In genomic region chr1:152368311-152369088, GRCm38 (mm10) we compare ENCODE assay signal across 9 mouse cellular contexts. TPM values are rescaled to one million over a fixed set of nuclear protein-coding genes. Genes with fewer than 3 reads are reported as not detected.
DNase-seq lines count a peak whose midpoint lies in the region; ATAC-seq and TF ChIP-seq lines count a peak whose summit lies in the region.
"Had no signal": no experiment of that assay in that cellular context is flagged by ENCODE, and none has a peak within 500 bp of the region (broad histone marks: within the 10 kb centered on the region; RNA-seq: fewer than 3 reads in every experiment).

No protein-coding gene starts in this region.

- WGBS in forebrain, embryonic 14.5 days: 50% methylated on average over 13 of the region's 13 CpGs
- WGBS in forebrain, embryonic 11.5 days: 54% methylated on average over 13 of the region's 13 CpGs
- 51% methylated on average over 13 of the region's 13 CpGs for WGBS in midbrain, embryonic 11.5 days
- 55% methylated on average over 13 of the region's 13 CpGs for WGBS in midbrain, embryonic 10.5 days
- 43% methylated on average over 13 of the region's 13 CpGs for WGBS in stomach, postnatal 0 days

- H3K27me3 ChIP-seq in forebrain, embryonic 14.5 days (replicated peaks; ENCODE audit: control insufficient read depth, insufficient read depth, low read length): no peaks in the 10 kb centered on the region
- no peaks in the 10 kb centered on the region for H3K27me3 ChIP-seq in forebrain, embryonic 11.5 days (ENCODE audit: control insufficient read depth, insufficient read depth, low read length)
- H3K27me3 ChIP-seq in midbrain, embryonic 11.5 days (ENCODE audit: control insufficient read depth, insufficient read depth, low read length): no peaks in the 10 kb centered on the region
- H3K27me3 ChIP-seq in midbrain, embryonic 10.5 days (ENCODE audit: low read depth, poor library complexity, severe bottlenecking): no peaks in the 10 kb centered on the region
- H3K27me3 ChIP-seq in stomach, postnatal 0 days (ENCODE audit: control insufficient read depth, insufficient read depth, low read length): no peaks in the 10 kb centered on the region
- H3K27me3 ChIP-seq: liver, embryonic 15.5 days had no signal

- peak; percentile 45 for TF ChIP-seq CTCF in stomach, postnatal 0 days (IDR thresholded peaks at IDR 0.05; ENCODE audit: low read depth)

- peak; percentile 9 for DNase-seq in forebrain, embryonic 14.5 days (ENCODE audit: low spot score)
- no peak for DNase-seq in forebrain, embryonic 11.5 days (ENCODE audit: low spot score)
- DNase-seq in midbrain, embryonic 11.5 days (ENCODE audit: low spot score, missing footprints): no peak
- DNase-seq in midbrain, embryonic 10.5 days (ENCODE audit: low spot score): no peak
- DNase-seq in kidney, postnatal 14 days: peak; percentile 12
- DNase-seq in stomach, postnatal 0 days (ENCODE audit: low spot score): no peak
- no peak for DNase-seq in layer of hippocampus, adult 9-10 months (ENCODE audit: low spot score)
- DNase-seq in urinary bladder, postnatal 25 days (ENCODE audit: low spot score): no peak

- H3K4me2 ChIP-seq in forebrain, embryonic 14.5 days (ENCODE audit: low read length): no peak overlapping the region
- H3K4me2 ChIP-seq in forebrain, embryonic 11.5 days (ENCODE audit: low read depth, low read length, severe bottlenecking): no peak overlapping the region
- H3K4me2 ChIP-seq in midbrain, embryonic 11.5 days: no peak overlapping the region
- H3K4me2 ChIP-seq in stomach, postnatal 0 days (replicated peaks; ENCODE audit: low read depth): no peak overlapping the region
- H3K4me2 ChIP-seq: liver, embryonic 15.5 days had no signal

- no peaks in the 10 kb centered on the region for H3K9me3 ChIP-seq in forebrain, embryonic 14.5 days (replicated peaks; ENCODE audit: control insufficient read depth, low read length)
- H3K9me3 ChIP-seq in forebrain, embryonic 11.5 days (ENCODE audit: control insufficient read depth, low read length): no peaks in the 10 kb centered on the region
- no peaks in the 10 kb centered on the region for H3K9me3 ChIP-seq in midbrain, embryonic 11.5 days (ENCODE audit: control insufficient read depth, low read length)
- H3K9me3 ChIP-seq in midbrain, embryonic 10.5 days (replicated peaks): no peaks in the 10 kb centered on the region
- H3K9me3 ChIP-seq in stomach, postnatal 0 days (ENCODE audit: control insufficient read depth, low read length): no peaks in the 10 kb centered on the region
- H3K9me3 ChIP-seq: liver, embryonic 15.5 days had no signal

- H3K36me3 ChIP-seq in forebrain, embryonic 14.5 days (ENCODE audit: control insufficient read depth, insufficient read depth, low read length): no peaks in the 10 kb centered on the region
- H3K36me3 ChIP-seq in forebrain, embryonic 11.5 days (ENCODE audit: control insufficient read depth, insufficient read depth, low read length): no peaks in the 10 kb centered on the region
- no peaks in the 10 kb centered on the region for H3K36me3 ChIP-seq in midbrain, embryonic 11.5 days (ENCODE audit: control insufficient read depth, insufficient read depth, low read length)
- H3K36me3 ChIP-seq in midbrain, embryonic 10.5 days: peaks cover 3% of the 10 kb centered on the region
- no peaks in the 10 kb centered on the region; the same call in 1 of the 2 replicates for H3K36me3 ChIP-seq in stomach, postnatal 0 days (ENCODE audit: control insufficient read depth, insufficient read depth, low read length)

- H3K4me1 ChIP-seq in forebrain, embryonic 14.5 days (ENCODE audit: control insufficient read depth, insufficient read depth, low read length): no peaks in the 10 kb centered on the region
- H3K4me1 ChIP-seq in forebrain, embryonic 11.5 days (replicated peaks; ENCODE audit: control insufficient read depth, insufficient read depth, low read length): no peaks in the 10 kb centered on the region; the same call in 1 of the 2 replicates
- no peaks in the 10 kb centered on the region for H3K4me1 ChIP-seq in midbrain, embryonic 11.5 days (ENCODE audit: control insufficient read depth, insufficient read depth, low read length)
- H3K4me1 ChIP-seq in midbrain, embryonic 10.5 days: peaks cover 10% of the 10 kb centered on the region
- H3K4me1 ChIP-seq in stomach, postnatal 0 days (replicated peaks; ENCODE audit: control insufficient read depth, insufficient read depth): 0 out of 2 replicates have a peak, but pooled peaks cover 3% of the 10 kb centered on the region
- H3K4me1 ChIP-seq: liver, embryonic 15.5 days had no signal

- no peak for TF ChIP-seq EP300 in stomach, postnatal 0 days (optimal IDR thresholded peaks at IDR 0.05)

- no peak overlapping the region for H3K9ac ChIP-seq in forebrain, embryonic 14.5 days (ENCODE audit: low read length)
- H3K9ac ChIP-seq in forebrain, embryonic 11.5 days (ENCODE audit: low read length): no peak overlapping the region
- 0 out of 2 replicates have a peak overlapping the region, but pooled peaks have one; percentile 9 for H3K9ac ChIP-seq in midbrain, embryonic 11.5 days (ENCODE audit: low read length)
- H3K9ac ChIP-seq in stomach, postnatal 0 days (ENCODE audit: low read length): no peak overlapping the region
- H3K9ac ChIP-seq: liver, embryonic 15.5 days had no signal

- 0 out of 2 replicates have a peak, but pooled peaks have one; percentile 23 for ATAC-seq in forebrain, embryonic 14.5 days
- ATAC-seq in forebrain, embryonic 11.5 days (replicated peaks; ENCODE audit: low FRiP score): no peak
- no peak for ATAC-seq in midbrain, embryonic 11.5 days (ENCODE audit: low FRiP score)
- no peak for ATAC-seq in stomach, postnatal 0 days (ENCODE audit: low FRiP score, low TSS enrichment)

- H3K27ac ChIP-seq in forebrain, embryonic 14.5 days (ENCODE audit: low read depth, low read length): no peak overlapping the region
- H3K27ac ChIP-seq in forebrain, embryonic 11.5 days (ENCODE audit: low read depth, low read length): no peak overlapping the region
- no peak overlapping the region for H3K27ac ChIP-seq in midbrain, embryonic 11.5 days (ENCODE audit: low read depth, low read length)
- no peak overlapping the region for H3K27ac ChIP-seq in midbrain, embryonic 10.5 days (replicated peaks)
- peak overlapping the region; percentile 35; the same call in 1 of the 2 replicates for H3K27ac ChIP-seq in stomach, postnatal 0 days (replicated peaks)
- H3K27ac ChIP-seq: liver, embryonic 15.5 days had no signal

- H3K4me3 ChIP-seq in forebrain, embryonic 14.5 days (ENCODE audit: low read depth, low read length): no peak overlapping the region
- H3K4me3 ChIP-seq in forebrain, embryonic 11.5 days (ENCODE audit: low read depth, low read length): no peak overlapping the region
- no peak overlapping the region for H3K4me3 ChIP-seq in midbrain, embryonic 11.5 days (ENCODE audit: low read depth, low read length)
- H3K4me3 ChIP-seq in midbrain, embryonic 10.5 days: no peak overlapping the region
- no peak overlapping the region for H3K4me3 ChIP-seq in stomach, postnatal 0 days (ENCODE audit: low read depth, low read length)
- H3K4me3 ChIP-seq: liver, embryonic 15.5 days had no signal

RNA-seq across cellular contexts. Expression of gene Tsen15, which starts 18.0 kb away (rescaled TPM):
- 43.3 and 45.9 TPM in 2 replicates for polyA plus RNA-seq in forebrain, embryonic 14.5 days (2014; fragmentation: Nextera tagmentation; extraction: Ambion mirVana)
- 73.5 and 76.8 TPM in 2 replicates for polyA plus RNA-seq in forebrain, embryonic 11.5 days (2014; fragmentation: Nextera tagmentation; extraction: Ambion mirVana)
- 46.2 and 49.2 TPM in 2 replicates for polyA plus RNA-seq in midbrain, embryonic 11.5 days (2014; fragmentation: Nextera tagmentation; extraction: Ambion mirVana)
- polyA plus RNA-seq in midbrain, embryonic 10.5 days (2016; fragmentation: Nextera tagmentation; extraction: Ambion mirVana): 54.4 and 69.8 TPM in 2 replicates
- polyA plus RNA-seq in stomach, postnatal 0 days (2015; fragmentation: Nextera tagmentation; extraction: Ambion mirVana): 26.4 and 27.6 TPM in 2 replicates

RNA-seq across cellular contexts. Expression of gene Colgalt2, which starts 31.1 kb away (rescaled TPM):
- 2.6 and 2.7 TPM in 2 replicates for polyA plus RNA-seq in forebrain, embryonic 14.5 days (2014; fragmentation: Nextera tagmentation; extraction: Ambion mirVana)
- polyA plus RNA-seq in forebrain, embryonic 11.5 days (2014; fragmentation: Nextera tagmentation; extraction: Ambion mirVana): 2.1 and 2.2 TPM in 2 replicates
- 2.3 and 2.6 TPM in 2 replicates for polyA plus RNA-seq in midbrain, embryonic 11.5 days (2014; fragmentation: Nextera tagmentation; extraction: Ambion mirVana)
- 1.7 and 1.8 TPM in 2 replicates for polyA plus RNA-seq in midbrain, embryonic 10.5 days (2016; fragmentation: Nextera tagmentation; extraction: Ambion mirVana)
- 0.47 and 0.50 TPM in 2 replicates for polyA plus RNA-seq in stomach, postnatal 0 days (2015; fragmentation: Nextera tagmentation; extraction: Ambion mirVana)

Comparison
In these comparisons a context has a peak if more than half of its experiments do, and no peak if none do; other contexts are left out.
1. DNase-seq: peak in forebrain, embryonic 14.5 days (single experiment) and kidney, postnatal 14 days (single experiment); none in forebrain, embryonic 11.5 days (single experiment), midbrain, embryonic 11.5 days (single experiment), midbrain, embryonic 10.5 days (single experiment), stomach, postnatal 0 days (single experiment), layer of hippocampus, adult 9-10 months (single experiment) and urinary bladder, postnatal 25 days (single experiment).